Mouse (Mus musculus): ENCODE data around the gene Rrp1b. TPM values are rescaled to one million over a fixed set of nuclear protein-coding genes. Genes with fewer than 3 reads are reported as not detected.
"Not testable (repeated sequence)": the region's sequence is repeated elsewhere in the genome, so short reads cannot be mapped to it uniquely, and the experiment has no call there.

Gene Rrp1b
- polyA plus RNA-seq, 1 experiment from 2014 or later, result 64.5 TPM

GRCm38 (mm10) chr17:32097676-32098075 lies 61.8 kb downstream of the Rrp1b start:
- Histone ChIP-seq H3K36me3 (replicated peaks) (no peaks in the 10 kb centered on the region), H3K4me1 (peaks cover 12% of the 10 kb centered on the region), H3K9ac (no peak overlapping the region), H3K9me3 (no peaks in the 10 kb centered on the region), H3K4me3 (replicated peaks) (no peak overlapping the region), H3K4me2 (no peak overlapping the region), H3K27me3 (peaks cover 39% of the 10 kb centered on the region), H3K27ac (no peak overlapping the region)
- ATAC-seq (ENCODE audit: low FRiP score), result no peak
- WGBS, result 75% methylated on average over 1 of the region's 1 CpGs

GRCm38 (mm10) chr17:32098905-32099304 lies 63.0 kb downstream of the Rrp1b start:
- ATAC-seq (ENCODE audit: low FRiP score); H3K4me3 ChIP-seq (replicated peaks); H3K9ac ChIP-seq; H3K36me3 ChIP-seq (replicated peaks); H3K4me2 ChIP-seq; H3K27ac ChIP-seq; H3K9me3 ChIP-seq: not testable (repeated sequence)
- 92% methylated on average over 6 of the region's 6 CpGs for WGBS
- peaks cover 42% of the 10 kb centered on the region for H3K27me3 ChIP-seq
- H3K4me1 ChIP-seq, result peaks cover 12% of the 10 kb centered on the region

GRCm38 (mm10) chr17:32099574-32099942 lies 63.7 kb downstream of the Rrp1b start:
- Histone ChIP-seq H3K9me3 (no peaks in the 10 kb centered on the region), H3K4me1 (peaks cover 12% of the 10 kb centered on the region), H3K36me3 (replicated peaks) (no peaks in the 10 kb centered on the region), H3K9ac (peak overlapping the region; percentile 63), H3K4me2 (peak overlapping the region; percentile 90), H3K27ac (no peak overlapping the region), H3K27me3 (peaks cover 42% of the 10 kb centered on the region), H3K4me3 (replicated peaks) (peak overlapping the region; percentile 49)
- ATAC-seq (ENCODE audit: low FRiP score), result peak; percentile 14; the same call in 1 of the 2 replicates
- 40% methylated on average over 8 of the region's 8 CpGs for WGBS

GRCm38 (mm10) chr17:32099943-32100586 lies 64.2 kb downstream of the Rrp1b start:
- Histone ChIP-seq H3K4me2 (peak overlapping the region; percentile 90), H3K27ac (no peak overlapping the region), H3K4me3 (replicated peaks) (peak overlapping the region; percentile 49), H3K36me3 (replicated peaks) (no peaks in the 10 kb centered on the region), H3K9me3 (no peaks in the 10 kb centered on the region), H3K9ac (peak overlapping the region; percentile 63), H3K4me1 (peaks cover 12% of the 10 kb centered on the region), H3K27me3 (peaks cover 42% of the 10 kb centered on the region)
- WGBS, result 2% methylated on average over 44 of the region's 44 CpGs
- ATAC-seq (ENCODE audit: low FRiP score), result peak; percentile 76

- no peak overlapping the region for H3K9ac ChIP-seq
- peaks cover 41% of the 10 kb centered on the region for H3K27me3 ChIP-seq
- WGBS, result 22% methylated on average over 4 of the region's 4 CpGs
- H3K36me3 ChIP-seq (replicated peaks), result no peaks in the 10 kb centered on the region
- no peak for ATAC-seq (ENCODE audit: low FRiP score)
- no peak overlapping the region for H3K4me3 ChIP-seq (replicated peaks)
- H3K9me3 ChIP-seq, result no peaks in the 10 kb centered on the region
- no peak overlapping the region for H3K27ac ChIP-seq
- H3K4me2 ChIP-seq, result no peak overlapping the region
- H3K4me1 ChIP-seq, result peaks cover 12% of the 10 kb centered on the region
Measured at GRCm38 (mm10) chr17:32103054-32103453, 67.2 kb downstream of the Rrp1b start.

- Histone ChIP-seq H3K4me3 (replicated peaks) (no peak overlapping the region), H3K36me3 (replicated peaks) (no peaks in the 10 kb centered on the region), H3K9ac (no peak overlapping the region), H3K27me3 (peaks cover 16% of the 10 kb centered on the region), H3K9me3 (no peaks in the 10 kb centered on the region), H3K4me2 (no peak overlapping the region), H3K27ac (no peak overlapping the region), H3K4me1 (no peaks in the 10 kb centered on the region)
- ATAC-seq (ENCODE audit: low FRiP score), result no peak
- 76% methylated on average over 2 of the region's 2 CpGs for WGBS
Measured at GRCm38 (mm10) chr17:32106358-32106757, 70.5 kb downstream of the Rrp1b start.

- no peak for ATAC-seq (ENCODE audit: low FRiP score)
- no peak overlapping the region for H3K4me2 ChIP-seq
- no peaks in the 10 kb centered on the region for H3K4me1 ChIP-seq
- H3K9me3 ChIP-seq, result no peaks in the 10 kb centered on the region
- H3K27ac ChIP-seq, result no peak overlapping the region
- WGBS, result 65% methylated on average over 5 of the region's 5 CpGs
- H3K27me3 ChIP-seq, result peaks cover 4% of the 10 kb centered on the region
- H3K9ac ChIP-seq, result no peak overlapping the region
- no peak overlapping the region for H3K4me3 ChIP-seq (replicated peaks)
- H3K36me3 ChIP-seq (replicated peaks), result no peaks in the 10 kb centered on the region
Measured at GRCm38 (mm10) chr17:32107877-32108276, 72.0 kb downstream of the Rrp1b start.

GRCm38 (mm10) chr17:32108320-32109011 lies 72.6 kb downstream of the Rrp1b start:
- H3K9ac ChIP-seq; H3K27ac ChIP-seq; H3K4me2 ChIP-seq; H3K36me3 ChIP-seq (replicated peaks); H3K4me3 ChIP-seq (replicated peaks); H3K4me1 ChIP-seq; H3K9me3 ChIP-seq; ATAC-seq (ENCODE audit: low FRiP score); H3K27me3 ChIP-seq: not testable (repeated sequence)
- WGBS, result 87% methylated on average over 5 of the region's 5 CpGs

- H3K4me1 ChIP-seq, result peaks cover 12% of the 10 kb centered on the region
- no peak overlapping the region for H3K4me3 ChIP-seq (replicated peaks)
- WGBS, result 69% methylated on average over 6 of the region's 6 CpGs
- H3K9me3 ChIP-seq, result no peaks in the 10 kb centered on the region
- no peaks in the 10 kb centered on the region for H3K36me3 ChIP-seq (replicated peaks)
- no peak overlapping the region for H3K9ac ChIP-seq
- ATAC-seq (ENCODE audit: low FRiP score), result no peak
- no peak overlapping the region for H3K4me2 ChIP-seq
- peaks cover 17% of the 10 kb centered on the region for H3K27me3 ChIP-seq
- no peak overlapping the region for H3K27ac ChIP-seq
Measured at GRCm38 (mm10) chr17:32109201-32109940, 73.5 kb downstream of the Rrp1b start.

GRCm38 (mm10) chr17:32110424-32110823 lies 74.5 kb downstream of the Rrp1b start:
- Histone ChIP-seq H3K9me3 (no peaks in the 10 kb centered on the region), H3K4me2 (no peak overlapping the region), H3K27me3 (peaks cover 24% of the 10 kb centered on the region), H3K4me1 (peaks cover 13% of the 10 kb centered on the region), H3K36me3 (replicated peaks) (no peaks in the 10 kb centered on the region), H3K9ac (no peak overlapping the region), H3K27ac (no peak overlapping the region), H3K4me3 (replicated peaks) (no peak overlapping the region)
- WGBS, result 57% methylated on average over 2 of the region's 2 CpGs
- ATAC-seq (ENCODE audit: low FRiP score), result no peak

- Histone ChIP-seq H3K9ac (no peak overlapping the region), H3K4me3 (replicated peaks) (no peak overlapping the region), H3K36me3 (replicated peaks) (no peaks in the 10 kb centered on the region), H3K27me3 (peaks cover 32% of the 10 kb centered on the region), H3K27ac (no peak overlapping the region), H3K4me1 (peaks cover 13% of the 10 kb centered on the region), H3K9me3 (no peaks in the 10 kb centered on the region), H3K4me2 (no peak overlapping the region)
- ATAC-seq (ENCODE audit: low FRiP score), result no peak
- WGBS, result 71% methylated on average over 10 of the region's 10 CpGs
Measured at GRCm38 (mm10) chr17:32110980-32111780, 75.3 kb downstream of the Rrp1b start.

Measured in forebrain, embryonic 12.5 days (tissue).